Comparison of ENCODE assay signal across 9 mouse cellular contexts in the genomic region with DNA sequence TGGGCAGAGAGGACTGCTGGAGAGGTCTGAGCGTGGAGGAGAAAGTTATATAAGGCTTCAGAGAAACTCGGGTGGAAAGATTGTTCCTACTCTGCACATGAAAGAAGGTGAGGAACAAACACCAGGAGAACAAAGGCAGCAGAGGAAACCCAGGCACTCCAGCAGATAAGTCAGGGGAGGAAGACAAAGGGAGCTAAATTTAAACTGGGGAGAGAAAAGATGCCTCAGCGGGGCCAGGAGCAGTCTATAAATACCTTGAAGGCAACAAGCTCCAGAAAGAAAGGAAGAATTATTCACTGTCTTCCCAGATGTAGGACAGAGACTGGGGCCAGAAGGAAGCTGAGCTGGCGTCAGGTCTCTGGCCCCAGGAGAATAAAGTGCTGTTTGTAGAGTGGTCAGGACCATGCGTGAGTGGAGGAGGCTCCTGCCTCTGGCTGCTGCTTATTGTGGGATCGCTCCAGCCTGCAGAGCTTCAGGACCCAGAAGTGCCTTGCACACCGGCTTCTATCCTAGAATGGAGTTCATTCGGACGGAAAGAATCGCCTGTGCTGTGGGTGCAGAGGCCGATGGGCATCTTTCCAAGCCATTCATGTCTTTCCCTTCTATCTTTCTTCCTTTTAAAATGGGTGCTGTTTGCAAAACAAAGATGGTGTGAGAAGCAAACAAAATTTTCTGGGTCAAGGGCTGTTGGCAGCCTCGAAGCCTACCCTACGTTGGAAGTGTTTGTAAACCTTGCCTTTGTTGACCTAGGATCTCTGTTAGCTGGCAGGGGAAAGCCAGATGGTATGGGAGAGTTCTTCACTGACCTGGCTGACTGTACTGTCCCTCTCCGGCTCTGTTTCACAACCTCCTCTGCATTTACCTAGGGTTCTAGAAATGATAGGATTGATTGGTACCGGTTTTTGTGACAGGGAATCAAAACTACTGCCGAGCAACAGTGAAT. TPM values are rescaled to one million over a fixed set of nuclear protein-coding genes. Genes with fewer than 3 reads are reported as not detected.
A peak's percentile ranks its signal among the peaks of the same experiment; 100 is the strongest.
DNase-seq lines count a peak whose midpoint lies in the region; ATAC-seq and TF ChIP-seq lines count a peak whose summit lies in the region.
"Had no signal": no experiment of that assay in that cellular context is flagged by ENCODE, and none has a peak within 500 bp of the region (broad histone marks: within the 10 kb centered on the region; RNA-seq: fewer than 3 reads in every experiment).

No protein-coding gene starts in this region.

- H3K27me3 ChIP-seq in liver, postnatal 0 days (ENCODE audit: insufficient read depth, low read length) = no peaks in the 10 kb centered on the region
- no peaks in the 10 kb centered on the region for H3K27me3 ChIP-seq in liver, embryonic 12.5 days (replicated peaks)
- H3K27me3 ChIP-seq in kidney, adult 2 months (replicated peaks; ENCODE audit: control insufficient read depth, insufficient read depth, low read length) = no peaks in the 10 kb centered on the region

- no peak for TF ChIP-seq POLR2A in kidney, adult 2 months (IDR thresholded peaks at IDR 0.05; ENCODE audit: low read depth, low read length)

- no peak for TF ChIP-seq CTCF in liver, postnatal 0 days (IDR thresholded peaks at IDR 0.05; ENCODE audit: low read depth)
- no peak for TF ChIP-seq CTCF in kidney, adult 2 months (conservative IDR thresholded peaks at IDR 0.05; ENCODE audit: insufficient read depth, insufficient read length, low read depth, low read length)

- no peak for TF ChIP-seq EP300 in liver, postnatal 0 days (IDR thresholded peaks at IDR 0.05; ENCODE audit: low read depth)

- no peak overlapping the region for H3K9ac ChIP-seq in liver, postnatal 0 days (replicated peaks)
- no peak overlapping the region for H3K9ac ChIP-seq in liver, embryonic 12.5 days

- H3K27ac ChIP-seq in liver, postnatal 0 days (ENCODE audit: low read depth) = no peak overlapping the region
- no peak overlapping the region for H3K27ac ChIP-seq in liver, embryonic 12.5 days
- H3K27ac ChIP-seq in kidney, adult 2 months (ENCODE audit: insufficient read depth, low read depth, low read length) = no peak overlapping the region

- no peaks in the 10 kb centered on the region for H3K36me3 ChIP-seq in liver, postnatal 0 days (replicated peaks; ENCODE audit: insufficient read depth, low read length)
- H3K36me3 ChIP-seq in liver, embryonic 12.5 days = no peaks in the 10 kb centered on the region
- H3K36me3 ChIP-seq in kidney, adult 2 months (ENCODE audit: control insufficient read depth, insufficient read depth, low read length) = no peaks in the 10 kb centered on the region

- peak; percentile 15 for DNase-seq in liver, postnatal 0 days
- peak; percentile 48 to 55 for DNase-seq in heart, adult 18-20 months
- peak; percentile 56 for DNase-seq in kidney, adult 2 months
- DNase-seq in lung, postnatal 36 days = peak; percentile 21
- DNase-seq in thymus, postnatal 36 days = no peak

- no peak overlapping the region for H3K4me3 ChIP-seq in liver, postnatal 0 days (ENCODE audit: low read depth, low read length)
- no peak overlapping the region for H3K4me3 ChIP-seq in liver, embryonic 12.5 days
- H3K4me3 ChIP-seq in kidney, adult 2 months (ENCODE audit: insufficient read depth, low read depth, low read length) = no peak overlapping the region

- WGBS in liver, postnatal 0 days (ENCODE audit: insufficient replicate concordance) = 29% methylated on average over 16 of the region's 16 CpGs
- WGBS in liver, embryonic 12.5 days (ENCODE audit: insufficient replicate concordance) = 39% methylated on average over 16 of the region's 16 CpGs
- 23% methylated on average over 16 of the region's 16 CpGs for WGBS in kidney, adult 2 months

- peaks cover 12% of the 10 kb centered on the region for H3K4me1 ChIP-seq in liver, postnatal 0 days (ENCODE audit: insufficient read depth)
- H3K4me1 ChIP-seq in liver, embryonic 12.5 days = no peaks in the 10 kb centered on the region
- H3K4me1 ChIP-seq in kidney, adult 2 months (ENCODE audit: control insufficient read depth, insufficient read depth, low read length) = no peaks in the 10 kb centered on the region

- ATAC-seq in liver, postnatal 0 days = peak; percentile 61
- ATAC-seq in liver, embryonic 12.5 days = no peak
- no peak for ATAC-seq in megakaryocyte, adult 5-6 weeks (ENCODE audit: poor library complexity, severe bottlenecking)
- no peak for ATAC-seq in megakaryocyte progenitor cell, adult 5-6 weeks (replicated peaks; ENCODE audit: poor library complexity)

- H3K9me3 ChIP-seq in liver, postnatal 0 days (ENCODE audit: low read length) = no peaks in the 10 kb centered on the region
- H3K9me3 ChIP-seq in liver, embryonic 12.5 days (replicated peaks) = no peaks in the 10 kb centered on the region

- peak overlapping the region; percentile 42 for H3K4me2 ChIP-seq in liver, postnatal 0 days (ENCODE audit: low read depth, low read length)
- H3K4me2 ChIP-seq in liver, embryonic 12.5 days = no peak overlapping the region

RNA-seq across cellular contexts. Expression of gene Lrrc55, which starts 55.6 kb away (rescaled TPM):
- 0.06 and 0.08 TPM in 2 replicates for polyA plus RNA-seq in liver, postnatal 0 days (2015; fragmentation: Nextera tagmentation; extraction: Ambion mirVana)
- polyA plus RNA-seq in liver, embryonic 12.5 days (2016; fragmentation: Nextera tagmentation; extraction: Ambion mirVana) = 0.05 and 0.11 TPM in 2 replicates
- 1 to 10 TPM; 1.2 to 1.5 TPM for total RNA-seq in heart, adult 18-20 months (2021)
- 0.52 and 0.61 TPM in 2 replicates for polyA plus RNA-seq in kidney, adult 2 months (2012; rRNA removed)
- not detected in 2 replicates for total RNA-seq in megakaryocyte, adult 5-6 weeks (2015)
- total RNA-seq in megakaryocyte, adult 5-6 weeks (2017) = not detected in 2 replicates
- total RNA-seq in megakaryocyte progenitor cell, adult 5-6 weeks (2015) = not detected in 2 replicates
- total RNA-seq in megakaryocyte progenitor cell, adult 5-6 weeks (2017) = not detected in 2 replicates
- total RNA-seq: hematopoietic stem cell, adult 5-6 weeks had no signal

Comparison
In these comparisons a context has a peak if more than half of its experiments do, and no peak if none do; other contexts are left out.
1. DNase-seq: peak in liver, postnatal 0 days (single experiment), heart, adult 18-20 months (2 of 2), kidney, adult 2 months (single experiment) and lung, postnatal 36 days (single experiment); none in thymus, postnatal 36 days (0 of 2).